Mouse (Mus musculus): Measurements from ENCODE around the gene Aldh1l2. TPM values are rescaled to one million over a fixed set of nuclear protein-coding genes. Genes with fewer than 3 reads are reported as not detected.
"Not testable (repeated sequence)": the region's sequence is repeated elsewhere in the genome, so short reads cannot be mapped to it uniquely, and the experiment has no call there.

Gene Aldh1l2
- total RNA-seq (2021), result under 1 TPM; 0.32 to 0.80 TPM
- long read RNA-seq, experiment 1, result 0 reads
- long read RNA-seq, experiment 2, result 0 reads

GRCm38 (mm10) chr10:83533910-83534283 is at the start of gene Aldh1l2:
TSS of gene Aldh1l2 (minus strand) at chr10:83534140.
- peak; percentile 63 to 70 for DNase-seq (ENCODE audit: low spot score in 2 of 2)

GRCm38 (mm10) chr10:83565449-83566441 is 31.8 kb upstream of the Aldh1l2 start:
- no peak for DNase-seq (ENCODE audit: low spot score in 2 of 2)

GRCm38 (mm10) chr10:83563005-83563404 is 29.1 kb upstream of the Aldh1l2 start:
- DNase-seq (ENCODE audit: low spot score in 2 of 2), result no peak

GRCm38 (mm10) chr10:83545341-83545740 is 11.4 kb upstream of the Aldh1l2 start:
- no peak for DNase-seq (ENCODE audit: low spot score in 2 of 2)

- DNase-seq (ENCODE audit: low spot score in 2 of 2), result no peak
Measured at GRCm38 (mm10) chr10:83544103-83544479, 10.2 kb upstream of the Aldh1l2 start.

- DNase-seq (ENCODE audit: low spot score in 2 of 2), result peak; percentile 94 to 95
Measured at GRCm38 (mm10) chr10:83543439-83544102, 9.6 kb upstream of the Aldh1l2 start, which contains the start of gene Washc4. TSS of gene Washc4 (plus strand) at chr10:83543752.

- DNase-seq (ENCODE audit: low spot score in 2 of 2), result no peak
Measured at GRCm38 (mm10) chr10:83542241-83542640, 8.3 kb upstream of the Aldh1l2 start.

- no peak for DNase-seq (ENCODE audit: low spot score in 2 of 2)
Measured at GRCm38 (mm10) chr10:83540092-83540491, 6.2 kb upstream of the Aldh1l2 start.

- no peak for DNase-seq (ENCODE audit: low spot score in 2 of 2)
Measured at GRCm38 (mm10) chr10:83539311-83539980, 5.5 kb upstream of the Aldh1l2 start.

- DNase-seq (ENCODE audit: low spot score in 2 of 2), result no peak
Measured at GRCm38 (mm10) chr10:83536436-83536835, 2.5 kb upstream of the Aldh1l2 start.

- DNase-seq (ENCODE audit: low spot score in 2 of 2), result peak; percentile 40 to 44
Measured at GRCm38 (mm10) chr10:83533258-83533909, 556 bp downstream of the Aldh1l2 start.

- DNase-seq (ENCODE audit: low spot score in 2 of 2), result no peak
Measured at GRCm38 (mm10) chr10:83530384-83530967, 3.5 kb downstream of the Aldh1l2 start.

GRCm38 (mm10) chr10:83524238-83524637 is 9.7 kb downstream of the Aldh1l2 start:
- not testable (repeated sequence) for DNase-seq (ENCODE audit: low spot score in 2 of 2)

GRCm38 (mm10) chr10:83520990-83521389 is 12.9 kb downstream of the Aldh1l2 start:
- DNase-seq (ENCODE audit: low spot score in 2 of 2), result no peak

GRCm38 (mm10) chr10:83513736-83514135 is 20.2 kb downstream of the Aldh1l2 start:
- DNase-seq (ENCODE audit: low spot score in 2 of 2), result no peak

GRCm38 (mm10) chr10:83511304-83511703 is 22.6 kb downstream of the Aldh1l2 start:
- no peak for DNase-seq (ENCODE audit: low spot score in 2 of 2)

- peak in 1 of 2 experiments; percentile 4 for DNase-seq (ENCODE audit: low spot score in 2 of 2)
Measured at GRCm38 (mm10) chr10:83508962-83509660, 24.8 kb downstream of the Aldh1l2 start.

- DNase-seq (ENCODE audit: low spot score in 2 of 2), result no peak
Measured at GRCm38 (mm10) chr10:83497321-83497720, 36.6 kb downstream of the Aldh1l2 start.

GRCm38 (mm10) chr10:83490506-83490905 is 43.4 kb downstream of the Aldh1l2 start:
- DNase-seq (ENCODE audit: low spot score in 2 of 2), result no peak

- no peak for DNase-seq (ENCODE audit: low spot score in 2 of 2)
Measured at GRCm38 (mm10) chr10:83477286-83477685, 56.7 kb downstream of the Aldh1l2 start.
